In the genomic region with DNA sequence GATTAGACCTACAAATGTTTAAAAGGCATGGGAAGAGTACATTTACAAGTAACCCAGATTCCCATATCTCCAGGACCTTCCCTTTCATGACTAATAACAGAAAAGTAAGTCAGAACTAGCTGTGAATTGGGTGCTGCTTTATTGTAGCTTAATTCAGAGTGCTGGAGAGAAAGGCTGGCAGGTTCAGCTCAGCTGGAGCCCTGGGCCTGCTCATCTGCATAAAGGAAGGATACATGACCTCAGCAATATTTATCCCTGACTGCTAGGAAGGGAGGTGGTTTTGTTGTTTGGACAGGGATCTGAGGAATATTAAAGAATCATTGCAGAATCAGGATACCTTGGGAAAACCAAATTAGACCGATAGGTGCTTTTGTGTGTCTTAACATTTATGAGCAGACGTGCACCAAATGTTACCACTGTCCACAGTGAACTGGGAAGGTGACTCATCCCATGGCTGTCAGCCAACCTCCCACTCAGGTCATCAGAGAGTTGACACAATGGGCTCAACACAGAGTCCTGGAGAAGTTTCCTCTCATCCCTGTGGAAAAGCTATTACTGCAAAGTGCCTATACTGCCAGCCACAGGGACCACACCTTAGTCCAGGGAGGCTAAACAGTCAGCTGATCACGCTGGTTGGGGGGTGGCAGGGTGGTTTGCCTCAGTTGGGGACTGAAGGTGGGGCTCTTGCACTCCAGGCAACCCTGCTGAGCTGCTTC, we compare ENCODE assay signal across 8 mouse cellular contexts.
DNase-seq lines count a peak whose midpoint lies in the region; ATAC-seq and TF ChIP-seq lines count a peak whose summit lies in the region.

No protein-coding gene starts in this region.

- peaks cover 4% of the 10 kb centered on the region; the same call in 1 of the 2 replicates for H3K4me1 ChIP-seq in liver, adult 2 months (ENCODE audit: control insufficient read depth, insufficient read depth, low read length)
- H3K4me1 ChIP-seq in liver, embryonic 12.5 days: no peaks in the 10 kb centered on the region
- H3K4me1 ChIP-seq in heart, embryonic 12.5 days (replicated peaks): peaks cover 5% of the 10 kb centered on the region

- no peak overlapping the region for H3K4me3 ChIP-seq in liver, adult 2 months (ENCODE audit: insufficient read depth, low read depth, low read length)
- H3K4me3 ChIP-seq in liver, embryonic 12.5 days: no peak overlapping the region
- no peak overlapping the region for H3K4me3 ChIP-seq in heart, embryonic 12.5 days

- H3K36me3 ChIP-seq in liver, adult 2 months (ENCODE audit: control insufficient read depth, insufficient read depth, low read length): no peaks in the 10 kb centered on the region
- H3K36me3 ChIP-seq in liver, embryonic 12.5 days: no peaks in the 10 kb centered on the region
- H3K36me3 ChIP-seq in heart, embryonic 12.5 days: no peaks in the 10 kb centered on the region

- no peak for TF ChIP-seq CTCF in liver, adult 2 months (IDR thresholded peaks at IDR 0.05; ENCODE audit: low read depth, low read length)

- 25% methylated on average over 3 of the region's 3 CpGs for WGBS in liver, adult 2 months
- 46% methylated on average over 3 of the region's 3 CpGs for WGBS in liver, embryonic 12.5 days (ENCODE audit: insufficient replicate concordance)
- 53% methylated on average over 3 of the region's 3 CpGs for WGBS in heart, embryonic 12.5 days

- H3K9ac ChIP-seq in liver, adult 2 months (ENCODE audit: low read depth, low read length): no peak overlapping the region
- no peak overlapping the region for H3K9ac ChIP-seq in liver, embryonic 12.5 days
- H3K9ac ChIP-seq in heart, embryonic 12.5 days: no peak overlapping the region

- no peak for TF ChIP-seq POLR2A in liver, adult 2 months (IDR thresholded peaks at IDR 0.05; ENCODE audit: extremely low read depth, insufficient read depth, low read length)

- no peaks in the 10 kb centered on the region for H3K27me3 ChIP-seq in liver, adult 2 months (ENCODE audit: control insufficient read depth, insufficient read depth, low read length)
- H3K27me3 ChIP-seq in liver, embryonic 12.5 days (replicated peaks): no peaks in the 10 kb centered on the region
- H3K27me3 ChIP-seq in heart, embryonic 12.5 days (replicated peaks): no peaks in the 10 kb centered on the region

- H3K4me2 ChIP-seq in liver, embryonic 12.5 days: no peak overlapping the region
- H3K4me2 ChIP-seq in heart, embryonic 12.5 days: no peak overlapping the region

- no peaks in the 10 kb centered on the region; the same call in 1 of the 2 replicates for H3K79me2 ChIP-seq in liver, adult 2 months (ENCODE audit: control insufficient read depth, insufficient read depth, low read length)

- H3K27ac ChIP-seq in liver, adult 2 months (replicated peaks; ENCODE audit: insufficient read depth, low read depth, low read length): no peak overlapping the region
- no peak overlapping the region for H3K27ac ChIP-seq in liver, embryonic 12.5 days
- H3K27ac ChIP-seq in heart, embryonic 12.5 days (ENCODE audit: poor library complexity, severe bottlenecking): no peak overlapping the region

- DNase-seq in liver, adult 2 months (ENCODE audit: extremely low read depth, low read depth, low spot score): peak; percentile 29
- peak; percentile 29 for DNase-seq in cerebellum, adult 11 months
- peak; percentile 42 for DNase-seq in skeletal muscle tissue, adult 2 months (ENCODE audit: low read depth, low spot score)
- no peak for DNase-seq in layer of hippocampus, adult 9-11 months
- DNase-seq in layer of hippocampus, postnatal 25 days (ENCODE audit: extremely low spot score in 1 of 2, low spot score in 1 of 2): no peak

- no peak for ATAC-seq in liver, embryonic 12.5 days
- ATAC-seq in heart, embryonic 12.5 days (ENCODE audit: insufficient number of reproducible peaks, low FRiP score): peak; percentile 57; the same call in 1 of the 2 replicates
- ATAC-seq in megakaryocyte-erythroid progenitor cell, adult 5-6 weeks (replicated peaks; ENCODE audit: low FRiP score, low TSS enrichment, poor library complexity, severe bottlenecking): no peak

- H3K9me3 ChIP-seq in liver, embryonic 12.5 days (replicated peaks): no peaks in the 10 kb centered on the region
- no peaks in the 10 kb centered on the region for H3K9me3 ChIP-seq in heart, embryonic 12.5 days (replicated peaks)

Comparison
In these comparisons a context has a peak if more than half of its experiments do, and no peak if none do; other contexts are left out.
1. DNase-seq: peak in liver, adult 2 months (single experiment), cerebellum, adult 11 months (single experiment) and skeletal muscle tissue, adult 2 months (single experiment); none in layer of hippocampus, adult 9-11 months (single experiment) and layer of hippocampus, postnatal 25 days (0 of 2).